In the genomic region with DNA sequence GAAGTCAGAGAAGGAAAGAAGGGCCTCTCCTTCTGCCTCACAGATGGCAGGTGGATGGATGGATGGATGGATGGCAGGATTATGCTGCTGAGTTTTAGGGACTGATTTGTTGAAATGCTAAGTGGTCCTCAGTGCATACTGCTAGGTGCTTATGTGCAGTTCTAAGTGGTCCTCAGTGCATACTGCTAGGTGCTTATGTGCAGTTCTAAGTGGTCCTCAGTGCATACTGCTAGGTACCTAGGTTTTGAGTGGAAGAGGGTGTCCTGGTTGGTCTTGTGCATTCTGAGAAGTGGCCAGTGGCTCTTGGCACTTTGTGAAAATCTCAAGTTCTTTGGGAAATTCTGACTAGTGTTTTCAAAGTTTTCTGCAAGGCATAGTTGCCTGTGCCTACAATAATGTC, we compare ENCODE assay signal across 16 mouse cellular contexts.
"Had no signal": no experiment of that assay in that cellular context is flagged by ENCODE, and none has a peak within 500 bp of the region (broad histone marks: within the 10 kb centered on the region; RNA-seq: fewer than 3 reads in every experiment).

No protein-coding gene starts in this region.

- H3K36me3 ChIP-seq: liver, embryonic 13.5 days; liver, embryonic 15.5 days; stomach, embryonic 15.5 days had no signal

- H3K9me3 ChIP-seq: limb, embryonic 15.5 days; liver, embryonic 13.5 days; liver, embryonic 15.5 days; megakaryocyte, embryonic 14.5 days; midbrain, embryonic 12.5 days; neural tube, embryonic 12.5 days; stomach, embryonic 15.5 days had no signal

- H3K9ac ChIP-seq: limb, embryonic 15.5 days; liver, embryonic 13.5 days; liver, embryonic 15.5 days; liver, postnatal 0 days; midbrain, embryonic 12.5 days; neural tube, embryonic 12.5 days; stomach, embryonic 15.5 days had no signal

- H3K4me3 ChIP-seq: limb, embryonic 15.5 days; liver, embryonic 13.5 days; liver, embryonic 15.5 days; megakaryocyte, embryonic 14.5 days; midbrain, embryonic 12.5 days; neural tube, embryonic 12.5 days; stomach, embryonic 15.5 days had no signal

- H3K4me2 ChIP-seq: limb, embryonic 15.5 days; liver, embryonic 13.5 days; liver, embryonic 15.5 days; midbrain, embryonic 12.5 days; neural tube, embryonic 12.5 days; stomach, embryonic 15.5 days had no signal

- DNase-seq: liver, embryonic 13.5 days; liver, postnatal 0 days; midbrain, embryonic 14.5 days; right cerebral cortex, postnatal 14 days; thymus, adult 2 months; thymus, postnatal 25 days; thymus, postnatal 4 days had no signal

- H3K27me3 ChIP-seq: limb, embryonic 15.5 days; liver, embryonic 13.5 days; liver, embryonic 15.5 days; megakaryocyte, embryonic 14.5 days; midbrain, embryonic 12.5 days; neural tube, embryonic 12.5 days; stomach, embryonic 15.5 days had no signal

- H3K27ac ChIP-seq: limb, embryonic 15.5 days; liver, embryonic 13.5 days; liver, embryonic 15.5 days; macrophage; midbrain, embryonic 12.5 days; neural tube, embryonic 12.5 days; stomach, embryonic 15.5 days; stomach, postnatal 0 days had no signal

- ATAC-seq: liver, postnatal 0 days; midbrain, embryonic 16.5 days had no signal

- H3K4me1 ChIP-seq: limb, embryonic 15.5 days; liver, embryonic 13.5 days; liver, embryonic 15.5 days; midbrain, embryonic 12.5 days; stomach, embryonic 15.5 days had no signal
